In the genomic region with DNA sequence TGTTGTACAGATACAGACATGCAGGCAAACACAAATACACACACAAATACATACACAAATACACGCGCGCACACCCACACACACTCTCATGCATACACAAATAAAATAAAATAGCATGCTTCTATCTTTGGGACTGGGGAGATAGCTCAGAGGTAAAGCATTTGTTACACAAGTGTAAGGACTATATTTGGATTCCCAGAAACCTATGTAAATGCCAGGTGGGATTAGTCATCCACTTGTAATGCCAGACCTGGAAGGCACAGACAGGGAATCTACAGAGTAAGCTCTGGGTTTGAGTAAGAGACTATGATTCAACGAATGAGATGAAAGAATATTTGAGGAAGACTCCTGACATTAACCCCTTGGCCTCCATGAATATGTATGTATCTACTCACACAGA, we compare ENCODE assay signal across 13 mouse cellular contexts. TPM values are rescaled to one million over a fixed set of nuclear protein-coding genes. Genes with fewer than 3 reads are reported as not detected.
DNase-seq lines count a peak whose midpoint lies in the region; TF ChIP-seq lines count a peak whose summit lies in the region.
"Had no signal": no experiment of that assay in that cellular context is flagged by ENCODE, and none has a peak within 500 bp of the region (broad histone marks: within the 10 kb centered on the region; RNA-seq: fewer than 3 reads in every experiment).

No protein-coding gene starts in this region.

- no peaks in the 10 kb centered on the region for H3K27me3 ChIP-seq in thymus, adult 2 months (ENCODE audit: control insufficient read depth, insufficient read depth, low read length)
- H3K27me3 ChIP-seq: hindbrain, embryonic 13.5 days; liver, embryonic 12.5 days had no signal

- peaks cover 26% of the 10 kb centered on the region for H3K36me3 ChIP-seq in thymus, adult 2 months (ENCODE audit: control insufficient read depth, insufficient read depth, low read length)

- DNase-seq in gastrocnemius, adult 2 months = no peak
- DNase-seq in gastrocnemius, postnatal 14 days = no peak
- no peak for DNase-seq in left cerebral cortex, adult 2 months (ENCODE audit: extremely low spot score in 1 of 2, low spot score in 2 of 2)
- DNase-seq in left cerebral cortex, adult 18-20 months (ENCODE audit: low spot score in 2 of 2) = no peak
- peak; percentile 11 to 12 for DNase-seq in right cerebral cortex, postnatal 36 days (ENCODE audit: low spot score in 2 of 2)
- DNase-seq in right cerebral cortex, postnatal 10 days (ENCODE audit: low spot score in 2 of 2) = no peak
- DNase-seq in thymus, adult 2 months = no peak
- no peak for DNase-seq in testis, postnatal 10 days (ENCODE audit: low spot score)
- DNase-seq: kidney, adult 9 months; kidney, postnatal 36 days; lung, embryonic 14.5 days had no signal

- peak overlapping the region; percentile 16; the same call in 1 of the 2 replicates for H3K27ac ChIP-seq in gastrocnemius, adult 2 months
- H3K27ac ChIP-seq in left cerebral cortex, adult 2 months = peak overlapping the region; percentile 34; the same call in 1 of the 2 replicates
- no peak overlapping the region for H3K27ac ChIP-seq in thymus, adult 2 months (ENCODE audit: control insufficient read depth, insufficient read depth, low read length)
- H3K27ac ChIP-seq: hindbrain, embryonic 13.5 days; liver, embryonic 12.5 days had no signal

- intact Hi-C loops in gastrocnemius, adult 2 months (cut with DNase I) = no loop called here
- intact Hi-C loops in gastrocnemius, postnatal 14 days (cut with DNase I; ENCODE audit: low total_unique reads) = no loop called here
- intact Hi-C loops in left cerebral cortex, adult 2 months (cut with DNase I) = no loop called here

- 99% methylated on average over 4 of the region's 4 CpGs for WGBS in thymus, adult 2 months

- H3K4me1 ChIP-seq in thymus, adult 2 months (replicated peaks; ENCODE audit: control insufficient read depth, insufficient read depth, low read length) = no peaks in the 10 kb centered on the region
- H3K4me1 ChIP-seq: hindbrain, embryonic 13.5 days; liver, embryonic 12.5 days had no signal

- TF ChIP-seq CTCF in gastrocnemius, adult 2 months (IDR thresholded peaks at IDR 0.05) = no peak
- no peak for TF ChIP-seq CTCF in left cerebral cortex, adult 2 months (IDR thresholded peaks at IDR 0.05)
- TF ChIP-seq CTCF in thymus, adult 2 months (IDR thresholded peaks at IDR 0.05; ENCODE audit: borderline replicate concordance, control insufficient read depth, extremely low read depth, insufficient read depth, low read length, poor library complexity) = no peak

- no peak overlapping the region for H3K4me3 ChIP-seq in gastrocnemius, adult 2 months
- H3K4me3 ChIP-seq in left cerebral cortex, adult 2 months = no peak overlapping the region
- no peak overlapping the region for H3K4me3 ChIP-seq in thymus, adult 2 months (ENCODE audit: control insufficient read depth, insufficient read depth, low read length)
- H3K4me3 ChIP-seq: hindbrain, embryonic 13.5 days; liver, embryonic 12.5 days had no signal

- TF ChIP-seq POLR2A in thymus, adult 2 months (IDR thresholded peaks at IDR 0.05; ENCODE audit: control insufficient read depth, extremely low read depth, insufficient read depth, low read length, poor library complexity) = no peak

RNA-seq across cellular contexts. Expression of gene Pdxdc1, which starts 27.4 kb away (rescaled TPM):
- total RNA-seq in gastrocnemius, adult 2 months (2021) = 10 to 100 TPM; 48.1 to 53.4 TPM
- 10 to 100 TPM; 40.7 to 42.3 TPM for total RNA-seq in gastrocnemius, postnatal 14 days (2021)
- 10 to 100 TPM; 70.4 to 73.0 TPM for total RNA-seq in left cerebral cortex, adult 2 months (2021)
- 10 to 100 TPM; 62.0 to 82.6 TPM for total RNA-seq in left cerebral cortex, adult 18-20 months (2021)
- 58.0 and 77.2 TPM in 2 replicates for polyA plus RNA-seq in thymus, adult 2 months (2012; rRNA removed)

RNA-seq across cellular contexts. Expression of gene Mpv17l, which starts 27.5 kb away (rescaled TPM):
- 1 to 10 TPM in 1 of 2 experiments, under 1 TPM in 1; 0.92 to 1.1 TPM for total RNA-seq in gastrocnemius, adult 2 months (2021)
- total RNA-seq in gastrocnemius, postnatal 14 days (2021) = 1 to 10 TPM; 2.8 to 2.9 TPM
- 10 to 100 TPM; 62.7 to 69.9 TPM for total RNA-seq in left cerebral cortex, adult 2 months (2021)
- total RNA-seq in left cerebral cortex, adult 18-20 months (2021) = 10 to 100 TPM; 69.7 to 75.5 TPM
- 1.2 and 1.4 TPM in 2 replicates for polyA plus RNA-seq in thymus, adult 2 months (2012; rRNA removed)

RNA-seq across cellular contexts. Expression of gene Ntan1, which starts 56.8 kb away (rescaled TPM):
- 10 to 100 TPM; 42.8 to 44.8 TPM for total RNA-seq in gastrocnemius, adult 2 months (2021)
- 10 to 100 TPM; 34.1 to 38.6 TPM for total RNA-seq in gastrocnemius, postnatal 14 days (2021)
- total RNA-seq in left cerebral cortex, adult 2 months (2021) = 10 to 100 TPM; 92.8 to 99.1 TPM
- total RNA-seq in left cerebral cortex, adult 18-20 months (2021) = 100 to 1,000 TPM in 1 of 2 experiments, 10 to 100 TPM in 1; 96.8 to 109 TPM
- polyA plus RNA-seq in thymus, adult 2 months (2012; rRNA removed) = 80.3 and 86.7 TPM in 2 replicates

Comparison
In these comparisons a context has a peak if more than half of its experiments do, and no peak if none do; other contexts are left out.
1. DNase-seq: peak in right cerebral cortex, postnatal 36 days (2 of 2); none in gastrocnemius, adult 2 months (single experiment), gastrocnemius, postnatal 14 days (single experiment), left cerebral cortex, adult 2 months (0 of 2), left cerebral cortex, adult 18-20 months (0 of 2), right cerebral cortex, postnatal 10 days (0 of 2), thymus, adult 2 months (single experiment) and testis, postnatal 10 days (single experiment).
2. RNA of gene Mpv17l, which starts 27.5 kb away (total RNA-seq): 69.7 to 75.5 TPM in left cerebral cortex, adult 18-20 months and 62.7 to 69.9 TPM in left cerebral cortex, adult 2 months; 2.8 to 2.9 TPM in gastrocnemius, postnatal 14 days and 0.92 to 1.1 TPM in gastrocnemius, adult 2 months; every median in the first group is over 10 times any median in the second.